Mouse (Mus musculus) intestine, postnatal 0 days (tissue): ENCODE results near the gene Carmil1. TPM values are rescaled to one million over a fixed set of nuclear protein-coding genes. Genes with fewer than 3 reads are reported as not detected.

Experiments
- ATAC-seq: fragments of 200-750 bp; cut with Nextera tagmentation; 2 replicates; pipeline ENCODE4 v1.8.0; 2017; ENCODE audit warnings: mild to moderate bottlenecking, moderate TSS enrichment, moderate library complexity
- H3K27ac ChIP-seq: fragments of 300-500 bp; sonication (generic); 2 replicates; pipeline ENCODE4 v1.5.1; 2014; ENCODE audit warnings: mild to moderate bottlenecking, low read depth, low read length, moderate library complexity
- H3K27me3 ChIP-seq: fragments of 300-500 bp; sonication (generic); replicated peaks from 2 replicates; pipeline ENCODE4 v1.6.1; 2014; ENCODE audit warnings: low read length, mixed read lengths; ENCODE audit not compliant: control insufficient read depth, insufficient read depth
- H3K36me3 ChIP-seq: fragments of 300-500 bp; sonication (generic); 2 replicates; pipeline ENCODE4 v1.6.1; 2014; ENCODE audit warnings: mild to moderate bottlenecking, moderate library complexity; ENCODE audit not compliant: control insufficient read depth, insufficient read depth
- H3K4me1 ChIP-seq: fragments of 300-500 bp; sonication (generic); replicated peaks from 2 replicates; pipeline ENCODE4 v1.6.1; 2014; ENCODE audit warnings: antibody characterized with exemption, low read length, mixed read lengths; ENCODE audit not compliant: control insufficient read depth, insufficient read depth
- H3K4me2 ChIP-seq: fragments of 300-500 bp; sonication (generic); replicated peaks from 2 replicates; pipeline ENCODE4 v1.6.1; 2014; ENCODE audit warnings: low read depth, mild to moderate bottlenecking, moderate library complexity
- H3K4me3 ChIP-seq: fragments of 300-500 bp; sonication (generic); 2 replicates; pipeline ENCODE4 v1.5.1; 2014; ENCODE audit warnings: low read depth, low read length
- H3K9ac ChIP-seq: fragments of 300-500 bp; sonication (generic); 2 replicates; pipeline ENCODE4 v1.6.1; 2014; ENCODE audit warnings: mild to moderate bottlenecking, low read depth, low read length
- H3K9me3 ChIP-seq: fragments of 300-500 bp; sonication (generic); 2 replicates; pipeline ENCODE4 v1.6.1; 2016; ENCODE audit warnings: mixed run types; ENCODE audit not compliant: control insufficient read depth
- CTCF ChIP-seq: sonication (generic); IDR thresholded peaks from 2 replicates; pipeline ENCODE4 v1.5.1; 2016; ENCODE audit warnings: low read depth, mild to moderate bottlenecking, control low read depth, antibody characterized with exemption, moderate library complexity
- WGBS: fragments of 180-500 bp; shearing (Covaris S2); extraction: QIAGEN DNeasy Blood & Tissue Kit; methylation state at CpG from one replicate; pipeline ENCODE4 v1.1.7; 2014; 5-methylcytosine and 5-hydroxymethylcytosine counted together
- polyA plus RNA-seq: library from polyadenylated mRNA; unstranded; fragments of >200 nt; fragmentation: Nextera tagmentation; extraction: Ambion mirVana; gene quantifications from 2 replicates; pipeline ENCODE4 v1.2.1, GENCODE M21; 2015

The Carmil1 gene
- polyA plus RNA-seq, 1 experiment from 2014 or later: 25.6 TPM

DNA sequence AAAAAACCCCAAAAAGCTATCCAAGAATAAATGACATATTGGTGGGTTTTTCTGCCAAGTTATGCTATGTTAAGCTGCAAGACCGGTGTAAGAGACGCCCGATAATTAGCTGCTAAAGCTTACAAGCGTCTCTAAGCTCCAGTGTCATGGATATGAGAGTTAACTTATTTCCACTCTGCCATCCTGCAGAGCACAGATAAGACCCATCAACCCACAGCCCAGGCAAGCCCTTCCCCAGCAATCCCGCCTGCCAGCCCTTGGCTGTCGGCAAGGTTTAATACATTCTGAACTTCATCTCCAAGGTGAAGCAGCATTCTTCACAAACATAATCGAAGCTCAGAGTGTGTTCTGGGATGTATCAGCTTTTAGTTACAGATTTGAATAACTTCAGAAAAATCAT, 240.4 kb downstream of the Carmil1 start:
- H3K27ac ChIP-seq: no peak overlapping the region
- TF ChIP-seq CTCF: no peak
- no peaks in the 10 kb centered on the region for H3K9me3 ChIP-seq
- no peak overlapping the region for H3K9ac ChIP-seq
- H3K4me1 ChIP-seq: no peaks in the 10 kb centered on the region
- peaks cover 47% of the 10 kb centered on the region for H3K36me3 ChIP-seq
- no peak overlapping the region for H3K4me2 ChIP-seq
- 94% methylated on average over 7 of the region's 7 CpGs for WGBS
- no peaks in the 10 kb centered on the region for H3K27me3 ChIP-seq
- H3K4me3 ChIP-seq: no peak overlapping the region
- ATAC-seq: no peak

DNA sequence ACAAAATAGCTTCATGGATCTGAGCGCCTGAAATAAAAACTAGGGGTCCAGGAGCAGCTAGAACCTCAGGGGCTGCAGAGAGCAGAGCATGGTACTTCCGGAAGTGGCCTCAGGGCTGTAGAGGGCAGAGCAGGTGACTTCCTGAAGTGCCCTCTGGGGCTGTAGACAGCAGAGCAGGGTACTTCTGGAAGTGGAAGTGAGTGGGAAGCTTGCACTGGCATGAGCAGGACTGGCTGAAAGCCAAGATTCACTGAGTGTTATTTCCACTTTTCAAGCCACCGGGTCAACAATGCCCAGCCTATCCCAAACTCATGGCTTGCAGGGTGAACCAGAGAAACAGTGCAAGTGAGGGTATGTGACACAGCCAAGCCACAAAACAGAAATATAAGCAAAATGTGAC, 243.1 kb downstream of the Carmil1 start:
- 79% methylated on average over 3 of the region's 3 CpGs for WGBS
- no peaks in the 10 kb centered on the region for H3K27me3 ChIP-seq
- ATAC-seq: no peak

DNA sequence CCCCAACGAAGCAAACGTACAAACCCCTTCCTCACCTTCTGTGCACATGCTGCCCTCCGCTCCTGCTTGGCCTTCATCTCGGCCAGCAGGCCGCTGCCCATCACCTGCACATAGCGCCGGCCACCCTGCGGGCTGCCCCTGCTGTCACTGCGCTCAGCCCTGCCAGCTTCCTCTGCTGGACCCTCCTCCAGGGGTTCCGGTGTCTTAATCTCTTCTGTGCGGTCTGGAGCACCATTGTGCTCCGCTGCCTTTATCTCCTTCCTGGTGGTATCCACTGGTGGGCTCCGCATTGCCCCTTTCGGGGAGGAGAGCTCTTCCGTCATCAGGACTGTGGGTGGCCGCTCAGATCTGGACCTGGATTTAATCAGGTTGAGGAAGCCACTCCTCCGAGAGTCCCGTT, 244.4 kb downstream of the Carmil1 start:
- no peak overlapping the region for H3K27ac ChIP-seq
- no peak for TF ChIP-seq CTCF
- no peak overlapping the region for H3K9ac ChIP-seq
- no peak for ATAC-seq
- H3K9me3 ChIP-seq: no peaks in the 10 kb centered on the region
- no peaks in the 10 kb centered on the region for H3K4me1 ChIP-seq
- H3K4me3 ChIP-seq: no peak overlapping the region
- peaks cover 21% of the 10 kb centered on the region; the same call in 1 of the 2 replicates for H3K36me3 ChIP-seq
- no peaks in the 10 kb centered on the region for H3K27me3 ChIP-seq
- H3K4me2 ChIP-seq: no peak overlapping the region; the same call in 1 of the 2 replicates
- 86% methylated on average over 18 of the region's 18 CpGs for WGBS

More for the DNA sequence above, 243.1 kb downstream of the Carmil1 start:
- H3K4me2 ChIP-seq: no peak overlapping the region
- peaks cover 32% of the 10 kb centered on the region; the same call in 1 of the 2 replicates for H3K36me3 ChIP-seq
- no peaks in the 10 kb centered on the region for H3K4me1 ChIP-seq
- H3K4me3 ChIP-seq: no peak overlapping the region
- H3K27ac ChIP-seq: no peak overlapping the region
- no peak for TF ChIP-seq CTCF
- H3K9me3 ChIP-seq: no peaks in the 10 kb centered on the region
- no peak overlapping the region for H3K9ac ChIP-seq

DNA sequence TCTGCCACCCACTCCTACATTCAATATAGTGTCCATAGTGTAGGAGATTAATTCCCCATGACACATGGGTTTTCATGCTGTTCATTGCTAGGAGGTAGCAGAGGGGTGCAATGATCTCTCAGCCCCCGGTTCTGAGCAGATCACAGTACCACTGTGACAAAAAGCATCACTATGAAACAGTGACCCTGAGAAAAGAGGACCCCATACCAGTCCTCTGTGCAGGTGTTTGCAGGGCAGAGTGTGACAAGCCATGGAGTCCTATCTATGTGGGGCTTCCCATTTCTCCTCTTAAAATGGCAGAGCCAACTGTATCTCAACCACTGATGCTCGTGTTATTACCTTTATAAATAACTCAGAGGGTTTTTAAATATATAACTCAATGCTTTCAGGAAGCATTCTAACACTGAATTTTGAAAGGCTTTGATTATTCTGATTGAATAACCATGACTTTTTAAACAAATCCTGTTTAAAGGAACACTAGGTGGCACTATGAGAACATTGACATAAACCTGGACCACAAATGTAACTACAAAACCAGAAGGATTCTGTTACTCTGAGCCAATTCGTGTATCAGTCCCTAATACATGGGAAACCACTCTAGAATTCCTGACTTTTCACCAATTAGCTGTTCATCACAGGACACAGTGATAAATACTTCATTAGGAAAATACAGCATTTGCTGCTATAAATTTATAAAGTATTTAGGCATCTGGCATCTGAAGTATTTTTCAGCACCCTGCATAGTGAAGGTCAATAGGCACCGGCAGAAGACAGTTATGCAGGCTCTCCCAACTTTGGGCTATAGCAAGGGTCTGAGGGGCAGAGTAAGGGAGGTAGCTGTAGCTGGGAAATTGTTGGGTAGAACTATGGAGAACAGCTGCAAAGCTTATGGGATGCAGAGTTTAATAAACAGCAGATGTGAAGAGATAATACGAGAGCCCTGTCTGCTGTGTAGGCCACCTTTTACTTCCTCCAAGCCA, 253.1 kb downstream of the Carmil1 start:
- 75% methylated on average over 5 of the region's 5 CpGs for WGBS
- no peak for ATAC-seq
- Histone ChIP-seq H3K27me3 (no peaks in the 10 kb centered on the region), H3K27ac (no peak overlapping the region), H3K9me3 (no peaks in the 10 kb centered on the region), H3K9ac (no peak overlapping the region), H3K4me2 (no peak overlapping the region), H3K4me3 (no peak overlapping the region), H3K4me1 (no peaks in the 10 kb centered on the region), H3K36me3 (peaks cover 16% of the 10 kb centered on the region; the same call in 1 of the 2 replicates)
- peak; percentile 60 for TF ChIP-seq CTCF

DNA sequence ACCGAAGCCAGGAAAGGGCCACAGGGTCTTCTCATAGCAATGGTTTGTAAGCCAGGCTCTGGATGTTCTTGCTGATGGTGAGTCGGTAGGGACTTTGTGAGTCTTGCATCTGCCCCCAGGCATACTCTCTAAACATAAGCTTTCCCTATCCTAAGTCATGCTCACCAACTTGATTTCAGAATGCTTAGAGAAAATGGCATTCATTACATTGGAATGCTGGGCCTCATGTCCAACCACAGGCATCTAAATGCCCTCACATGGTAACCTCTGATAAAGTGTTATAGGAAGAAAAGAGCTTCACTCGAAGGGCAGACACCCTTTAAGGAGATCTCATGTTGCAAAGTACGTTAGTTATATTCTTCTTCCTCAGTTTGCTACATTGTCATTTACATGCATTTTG, 262.1 kb downstream of the Carmil1 start:
- H3K27ac ChIP-seq: no peak overlapping the region
- no peak overlapping the region for H3K4me2 ChIP-seq
- no peaks in the 10 kb centered on the region for H3K9me3 ChIP-seq
- 92% methylated on average over 4 of the region's 4 CpGs for WGBS
- H3K4me3 ChIP-seq: no peak overlapping the region
- H3K9ac ChIP-seq: no peak overlapping the region
- ATAC-seq: no peak
- H3K36me3 ChIP-seq: peaks cover 14% of the 10 kb centered on the region; the same call in 1 of the 2 replicates
- no peak for TF ChIP-seq CTCF
- no peaks in the 10 kb centered on the region for H3K4me1 ChIP-seq
- H3K27me3 ChIP-seq: no peaks in the 10 kb centered on the region

DNA sequence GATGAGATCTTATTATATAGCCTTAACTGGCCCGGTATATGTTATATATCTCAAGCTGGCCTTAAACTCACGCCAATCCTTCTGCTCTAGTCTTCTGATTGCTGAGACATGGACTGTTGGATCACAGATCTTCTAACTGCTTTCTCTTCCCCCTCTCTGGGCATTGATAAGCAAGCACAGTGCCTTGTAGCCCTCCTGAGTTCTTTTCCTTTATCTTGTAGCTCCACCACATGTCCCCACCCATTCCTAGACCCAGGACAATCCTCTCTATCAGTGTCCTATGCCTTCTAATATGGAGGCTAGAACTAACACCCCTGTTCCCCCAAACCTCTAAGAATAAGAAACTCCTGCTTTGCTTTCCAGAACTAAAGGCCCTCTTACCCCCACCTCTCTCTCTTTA, 275.1 kb downstream of the Carmil1 start:
- H3K4me2 ChIP-seq: no peak overlapping the region
- WGBS: 80% methylated on average over 2 of the region's 2 CpGs
- no peak overlapping the region for H3K9ac ChIP-seq
- no peaks in the 10 kb centered on the region for H3K9me3 ChIP-seq
- H3K4me1 ChIP-seq: no peaks in the 10 kb centered on the region
- H3K27me3 ChIP-seq: no peaks in the 10 kb centered on the region
- no peak overlapping the region for H3K27ac ChIP-seq
- no peak overlapping the region for H3K4me3 ChIP-seq
- peaks cover 4% of the 10 kb centered on the region; the same call in 1 of the 2 replicates for H3K36me3 ChIP-seq
- no peak for TF ChIP-seq CTCF
- no peak for ATAC-seq
